Mouse (Mus musculus) liver, embryonic 14.5 days (tissue): ENCODE measurements around the gene Gng3. TPM values are rescaled to one million over a fixed set of nuclear protein-coding genes. Genes with fewer than 3 reads are reported as not detected.

Source experiments
- ATAC-seq: fragments of 200-750 bp; cut with Nextera tagmentation; 2 replicates; pipeline ENCODE4 v1.8.0; 2017; ENCODE audit warnings: moderate number of reproducible peaks, mild to moderate bottlenecking, moderate library complexity; ENCODE audit not compliant: insufficient read depth
- DNase-seq, 3 experiments: peaks; one replicate each; pipeline ENCODE4 v3.0.0-alpha.2; 2012 to 2013; ENCODE audit warnings: low read depth in 3 of 3, low spot score in 3 of 3
- H3K27ac ChIP-seq: fragments of 300-500 bp; sonication (generic); 2 replicates; pipeline ENCODE4 v1.5.1; 2014; ENCODE audit warnings: moderate library complexity, mild to moderate bottlenecking, control low read depth, inconsistent platforms
- H3K27me3 ChIP-seq: fragments of 300-500 bp; sonication (generic); 2 replicates; pipeline ENCODE4 v1.6.1; 2014; ENCODE audit warnings: mild to moderate bottlenecking, low read length, moderate library complexity; ENCODE audit not compliant: control insufficient read depth, insufficient read depth
- H3K36me3 ChIP-seq: fragments of 300-500 bp; sonication (generic); replicated peaks from 2 replicates; pipeline ENCODE4 v1.6.1; 2014; ENCODE audit warnings: low read depth; ENCODE audit not compliant: control insufficient read depth, insufficient read depth
- H3K4me1 ChIP-seq, 2 experiments: fragments of 200-500 bp in 1 of 2; fragments of 300-500 bp in 1 of 2; sonication (generic) in 1 of 2; replicated peaks; 2 replicates each; pipeline ENCODE4 v1.6.1; 2012 to 2014; ENCODE audit warnings: antibody characterized with exemption in 1 of 2, inconsistent platforms in 1 of 2, low read length in 1 of 2; ENCODE audit not compliant: control insufficient read depth in 2 of 2, insufficient read depth in 2 of 2
- H3K4me2 ChIP-seq: fragments of 300-500 bp; sonication (generic); 2 replicates; pipeline ENCODE4 v1.6.1; 2014; ENCODE audit warnings: low read depth, mild to moderate bottlenecking, control low read depth, moderate library complexity
- H3K4me3 ChIP-seq, 2 experiments: fragments of 200-500 bp in 1 of 2; fragments of 300-500 bp in 1 of 2; sonication (generic) in 1 of 2; 2 replicates each; pipeline ENCODE4 v1.5.1; 2012 to 2014; ENCODE audit warnings: low read depth in 2 of 2, low read length in 2 of 2, mild to moderate bottlenecking in 2 of 2, control low read depth in 1 of 2, inconsistent platforms in 1 of 2, moderate library complexity in 1 of 2; ENCODE audit not compliant: insufficient read depth in 1 of 2
- H3K9ac ChIP-seq: fragments of 300-500 bp; sonication (generic); replicated peaks from 2 replicates; pipeline ENCODE4 v1.6.1; 2014; ENCODE audit warnings: mild to moderate bottlenecking, control low read depth, moderate library complexity
- H3K9me3 ChIP-seq: fragments of 300-500 bp; sonication (generic); 2 replicates; pipeline ENCODE4 v1.6.1; 2016; ENCODE audit warnings: low read length, mixed read lengths; ENCODE audit not compliant: control insufficient read depth
- CTCF ChIP-seq: IDR thresholded peaks from 2 replicates; pipeline ENCODE4 v1.5.1; 2016; ENCODE audit warnings: antibody characterized with exemption, low read depth, control low read depth
- EP300 ChIP-seq: IDR thresholded peaks from 2 replicates; pipeline ENCODE4 v1.6.1; 2016; ENCODE audit warnings: antibody characterized with exemption, low read depth
- WGBS: fragments of 180-500 bp; shearing (Covaris S2); extraction: QIAGEN DNeasy Blood & Tissue Kit; methylation state at CpG from one replicate; pipeline ENCODE4 v1.1.7; 2014; ENCODE audit not compliant: insufficient replicate concordance; 5-methylcytosine and 5-hydroxymethylcytosine counted together
- polyA plus RNA-seq, 2 experiments: library from polyadenylated mRNA; depleted of rRNA in 1 of 2; stranded (reverse) in 1 of 2; unstranded in 1 of 2; fragments of >200 nt; fragmentation: Nextera tagmentation in 1 of 2; extraction: Ambion mirVana in 1 of 2; gene quantifications; 2 replicates each; pipeline versions ENCODE4 v1.2.1 to v1.2.3; 2012 to 2014

The Gng3 gene
- polyA plus RNA-seq, 2 experiments = 0.04 to 0.14 TPM

DNA sequence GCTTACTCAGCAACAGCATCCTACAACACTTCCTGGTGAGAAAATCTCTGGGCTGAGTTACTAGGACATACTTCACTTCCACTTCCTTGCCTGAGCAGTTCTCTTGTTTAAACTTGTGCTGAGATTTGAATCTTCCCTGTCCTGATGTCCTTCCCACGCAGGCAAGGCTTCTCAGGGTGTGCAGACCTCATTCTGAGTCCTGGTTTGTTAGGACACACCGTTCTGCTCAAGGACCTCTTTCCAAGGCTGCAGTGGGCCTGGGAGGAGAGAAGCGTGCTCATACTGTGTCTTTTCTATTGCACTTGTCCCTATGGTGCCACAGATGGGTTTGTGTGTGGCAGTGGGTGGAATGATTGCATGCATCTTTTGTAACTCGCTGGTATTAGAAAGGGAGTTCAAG lies 6.0 kb downstream of the Gng3 start:
- DNase-seq = no peak
- WGBS = 89% methylated on average over 4 of the region's 4 CpGs
- Histone ChIP-seq H3K9me3 (no peaks in the 10 kb centered on the region), H3K36me3 (peaks cover 70% of the 10 kb centered on the region), H3K27ac (no peak overlapping the region), H3K4me3 (no peak overlapping the region), H3K9ac (no peak overlapping the region), H3K27me3 (no peaks in the 10 kb centered on the region), H3K4me1 (peaks cover 0 to 4% of the 10 kb centered on the region in 2 experiments; a peak in 3 of 4 replicates), H3K4me2 (no peak overlapping the region)
- TF ChIP-seq CTCF = no peak
- no peak for TF ChIP-seq EP300
- no peak for ATAC-seq

DNA sequence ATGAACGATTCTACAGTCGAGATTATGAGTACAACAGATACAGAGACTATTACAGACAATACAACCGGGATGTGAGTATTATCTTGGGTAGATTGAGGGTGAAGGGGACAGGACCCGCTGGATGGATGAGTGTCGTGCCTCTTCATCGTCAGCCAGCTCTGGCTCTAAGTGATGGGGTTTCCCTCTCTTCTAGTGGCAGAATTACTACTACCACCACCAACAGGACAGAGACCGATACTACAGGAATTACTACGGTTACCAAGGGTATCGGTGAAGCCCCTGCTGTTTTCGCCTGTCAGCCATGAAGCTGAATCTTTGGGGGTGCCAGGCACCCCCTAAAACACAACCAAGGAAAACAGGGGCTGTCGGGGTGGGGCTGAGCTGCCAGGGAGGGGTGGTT lies 7.7 kb downstream of the Gng3 start:
- H3K36me3 ChIP-seq = peaks cover 88% of the 10 kb centered on the region
- ATAC-seq (no peak), DNase-seq (no peak)
- H3K4me2 ChIP-seq = no peak overlapping the region
- TF ChIP-seq EP300 (no peak), CTCF (no peak)
- H3K4me3 ChIP-seq = no peak overlapping the region
- H3K9ac ChIP-seq = no peak overlapping the region
- H3K4me1 ChIP-seq = no peaks in the 10 kb centered on the region
- H3K9me3 ChIP-seq = no peaks in the 10 kb centered on the region
- WGBS = 88% methylated on average over 11 of the region's 11 CpGs
- H3K27ac ChIP-seq = no peak overlapping the region
- no peaks in the 10 kb centered on the region for H3K27me3 ChIP-seq

DNA sequence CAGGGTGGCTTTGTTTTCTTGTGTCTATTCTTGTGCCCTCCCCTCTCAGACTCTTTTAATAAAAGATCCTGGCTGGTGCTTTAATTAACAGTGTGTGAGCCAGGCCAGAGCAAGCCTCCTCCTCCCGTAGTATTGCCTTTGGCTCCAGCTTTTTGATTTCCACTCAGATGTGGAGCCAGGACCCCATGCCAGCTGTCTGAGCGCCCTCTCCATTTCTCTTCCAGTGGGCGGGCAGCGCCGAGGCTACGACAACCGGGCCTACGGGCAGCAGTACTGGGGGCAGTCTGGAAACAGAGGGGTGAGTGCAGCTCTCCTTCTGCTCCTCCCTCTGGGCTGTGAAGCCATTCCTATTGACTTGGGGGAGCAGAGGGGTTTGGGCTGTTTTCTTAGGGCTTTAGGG lies 8.3 kb downstream of the Gng3 start:
- H3K9me3 ChIP-seq = no peaks in the 10 kb centered on the region
- no peaks in the 10 kb centered on the region for H3K27me3 ChIP-seq
- DNase-seq (no peak), ATAC-seq (no peak)
- no peak overlapping the region for H3K4me3 ChIP-seq
- WGBS = 94% methylated on average over 8 of the region's 8 CpGs
- no peak for TF ChIP-seq EP300
- TF ChIP-seq CTCF = no peak
- peaks cover 93% of the 10 kb centered on the region for H3K36me3 ChIP-seq
- no peak overlapping the region for H3K4me2 ChIP-seq
- H3K4me1 ChIP-seq = no peaks in the 10 kb centered on the region
- no peak overlapping the region for H3K9ac ChIP-seq
- H3K27ac ChIP-seq = no peak overlapping the region

DNA sequence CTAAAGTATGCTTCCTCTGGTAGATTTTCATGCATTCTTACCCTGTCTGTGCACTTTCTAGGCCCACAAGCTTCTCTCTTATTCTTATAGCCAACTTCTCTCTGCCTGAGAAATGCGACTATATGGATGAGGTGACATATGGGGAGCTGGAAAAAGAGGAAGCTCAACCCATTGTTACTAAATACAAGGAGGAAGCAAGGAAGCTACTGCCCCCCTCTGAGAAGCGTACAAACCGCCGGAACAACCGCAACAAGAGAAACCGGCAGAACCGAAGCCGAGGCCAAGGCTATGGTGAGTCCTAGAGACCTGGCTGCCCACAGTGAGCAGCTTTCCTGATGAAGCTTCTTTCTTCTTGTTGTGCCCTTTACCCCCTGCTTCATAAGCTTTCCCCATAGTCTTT lies 9.3 kb downstream of the Gng3 start, which contains the start of gene AC129217.1:
AC129217.1 (plus strand) TSS at position 114 of the 400 bp plus-strand sequence.
- TF ChIP-seq EP300 (no peak), CTCF (no peak)
- WGBS = 62% methylated on average over 8 of the region's 8 CpGs
- Histone ChIP-seq H3K9ac (no peak within 1 kb of the TSS), H3K27ac (no peak within 1 kb of the TSS), H3K4me1 (no peaks in the 10 kb centered on the region), H3K36me3 (peaks cover 100% of the 10 kb centered on the region), H3K4me3 (no peak within 1 kb of the TSS), H3K9me3 (no peaks in the 10 kb centered on the region), H3K4me2 (no peak within 1 kb of the TSS; the same call in 1 of the 2 replicates), H3K27me3 (no peaks in the 10 kb centered on the region)
- ATAC-seq (no peak), DNase-seq (no peak)

DNA sequence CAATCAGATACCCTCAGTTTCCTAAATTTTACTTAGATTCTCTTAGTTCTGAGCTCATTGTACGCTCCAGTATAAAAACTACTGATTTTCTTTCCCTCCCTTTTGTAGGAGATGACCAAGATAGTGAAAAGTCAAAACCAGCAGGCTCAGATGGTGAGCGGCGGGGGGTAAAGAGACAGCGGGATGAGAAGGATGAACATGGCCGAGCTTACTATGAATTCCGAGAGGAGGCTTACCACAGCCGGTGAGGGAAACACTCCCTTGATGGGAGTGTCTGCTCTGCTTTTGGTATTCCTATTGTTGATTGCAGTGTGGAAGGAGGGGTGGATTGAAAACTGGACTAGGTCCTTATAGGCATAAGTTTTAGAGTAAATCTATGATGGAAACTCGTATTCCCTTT lies 16.3 kb downstream of the Gng3 start:
- Histone ChIP-seq H3K27me3 (no peaks in the 10 kb centered on the region), H3K4me3 (peak overlapping the region; percentile 15 to 96), H3K4me2 (peak overlapping the region; percentile 91), H3K4me1 (peaks cover 8 to 14% of the 10 kb centered on the region in 2 experiments), H3K9ac (peak overlapping the region; percentile 20; the same call in 1 of the 2 replicates), H3K27ac (no peak overlapping the region), H3K36me3 (peaks cover 62% of the 10 kb centered on the region), H3K9me3 (no peaks in the 10 kb centered on the region)
- DNase-seq (no peak), ATAC-seq (no peak)
- WGBS = 86% methylated on average over 8 of the region's 8 CpGs
- TF ChIP-seq CTCF (no peak), EP300 (no peak)
